Mouse (Mus musculus) spleen, postnatal 36 days (tissue): ENCODE results near the gene Elmsan1.
A peak's percentile ranks its signal among the peaks of the same experiment; 100 is the strongest.

Experiments used
- DNase-seq, 2 experiments: peaks; one replicate each; pipeline ENCODE4 v3.0.0; 2022; ENCODE audit warnings: low spot score in 2 of 2, mixed read lengths in 1 of 2

Elmsan1 gene

DNA sequence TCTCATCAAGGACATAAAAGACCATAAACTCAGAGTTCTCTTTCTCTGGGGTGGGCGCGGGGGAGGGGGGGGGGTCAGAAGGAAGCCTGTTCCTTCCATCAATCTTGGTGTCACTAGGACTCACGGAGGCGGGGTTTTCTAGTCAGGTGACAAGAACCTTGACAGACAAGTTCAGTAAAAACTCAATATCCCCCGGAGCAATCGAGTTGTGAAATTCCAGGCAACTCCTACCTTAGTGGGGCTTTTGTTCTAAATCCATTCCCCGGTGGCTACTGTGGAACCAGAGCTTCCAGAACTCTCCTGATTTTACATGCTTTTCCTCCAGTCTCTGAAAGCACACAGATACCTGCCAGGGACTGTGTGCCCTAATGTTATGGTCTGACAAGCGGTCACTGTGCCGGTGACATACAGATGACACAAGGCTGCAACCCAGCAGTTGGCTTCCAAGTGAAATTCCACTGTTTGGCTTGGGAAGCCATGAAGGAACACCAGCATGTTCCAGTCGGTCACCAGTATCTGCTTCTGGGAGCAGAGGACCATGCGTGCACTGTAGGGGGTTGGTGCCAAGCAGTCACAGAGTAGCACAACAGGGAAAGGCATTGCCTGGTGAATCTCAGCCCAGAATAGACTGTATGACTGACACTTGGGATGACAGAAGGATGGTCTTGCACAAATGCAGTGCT lies 2.8 kb downstream of the Elmsan1 start:
- no peak for DNase-seq

DNA sequence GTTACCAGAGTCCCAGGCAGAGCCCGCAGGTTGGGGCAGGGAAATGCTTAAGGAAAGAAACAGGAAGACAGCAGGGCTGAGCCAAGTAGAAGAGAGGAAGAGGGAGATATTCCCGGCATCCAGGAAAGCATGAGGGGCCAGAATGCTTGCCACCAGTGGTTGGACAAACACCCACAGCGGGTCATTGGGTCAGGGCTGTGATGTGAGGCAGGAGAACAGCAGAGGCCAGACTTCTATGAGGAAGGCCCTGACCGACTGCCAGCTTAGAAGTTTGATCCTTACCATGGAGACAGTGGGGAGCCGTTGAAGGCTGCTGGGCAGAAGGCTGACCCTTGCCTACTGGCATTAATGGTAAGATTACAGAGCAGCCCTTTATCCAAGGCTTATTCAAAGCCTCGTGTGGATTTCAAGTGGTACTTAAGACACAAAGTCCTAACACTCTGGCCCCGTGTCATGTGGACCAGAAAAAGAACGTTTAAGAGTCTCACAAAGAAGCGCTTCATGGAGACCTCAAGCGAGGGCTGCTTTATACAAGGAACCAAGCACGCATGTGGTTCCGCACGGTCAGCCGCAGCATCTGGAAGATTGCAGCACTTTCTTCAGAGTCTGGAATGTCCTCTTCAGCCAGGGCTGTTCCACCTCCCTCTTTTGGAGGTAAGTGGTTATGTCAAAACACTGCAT lies 4.0 kb downstream of the Elmsan1 start:
- no peak for DNase-seq

DNA sequence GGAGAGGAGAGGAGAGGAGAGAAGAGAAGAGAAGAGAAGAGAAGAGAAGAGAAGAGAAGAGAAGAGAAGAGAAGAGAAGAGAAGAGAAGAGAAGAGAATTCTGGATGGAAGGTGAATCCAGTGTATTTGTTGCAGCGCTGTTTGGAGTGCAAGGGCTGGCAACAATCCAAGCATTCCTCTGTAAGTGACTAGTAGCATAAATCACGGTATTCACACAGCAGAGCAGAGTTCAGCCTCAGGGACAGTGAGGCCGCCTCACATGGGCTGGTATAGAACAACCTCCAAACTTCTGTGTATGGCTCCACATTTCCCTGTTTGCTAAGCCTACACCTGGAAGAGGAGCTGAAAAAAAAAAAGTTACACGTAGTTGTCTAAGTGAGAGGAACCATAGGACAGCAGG lies 6.4 kb downstream of the Elmsan1 start:
- no peak for DNase-seq

DNA sequence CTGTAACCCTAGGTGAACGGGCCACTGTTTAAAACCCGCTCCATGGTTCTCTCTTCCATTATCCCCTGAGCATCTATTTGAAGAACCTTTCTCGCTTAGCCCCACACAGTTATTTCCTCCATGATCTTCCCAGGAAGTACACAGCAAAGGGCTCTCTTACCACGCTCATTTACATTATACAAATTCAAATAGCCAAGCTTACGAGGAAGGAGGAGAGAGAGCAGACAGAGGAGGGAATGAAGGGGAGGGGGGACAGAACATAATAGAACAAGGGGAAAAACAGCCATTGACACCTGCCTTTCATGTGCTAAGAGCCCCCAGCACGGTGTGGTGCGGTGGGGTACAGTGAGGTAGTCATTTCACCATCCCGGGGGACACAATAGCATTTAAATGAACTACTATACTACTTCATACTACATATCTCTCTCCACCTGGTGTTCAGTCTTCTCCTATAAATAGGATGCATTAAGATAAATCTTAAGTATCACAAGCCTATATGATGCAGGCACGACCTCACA lies 7.6 kb downstream of the Elmsan1 start:
- no peak for DNase-seq

DNA sequence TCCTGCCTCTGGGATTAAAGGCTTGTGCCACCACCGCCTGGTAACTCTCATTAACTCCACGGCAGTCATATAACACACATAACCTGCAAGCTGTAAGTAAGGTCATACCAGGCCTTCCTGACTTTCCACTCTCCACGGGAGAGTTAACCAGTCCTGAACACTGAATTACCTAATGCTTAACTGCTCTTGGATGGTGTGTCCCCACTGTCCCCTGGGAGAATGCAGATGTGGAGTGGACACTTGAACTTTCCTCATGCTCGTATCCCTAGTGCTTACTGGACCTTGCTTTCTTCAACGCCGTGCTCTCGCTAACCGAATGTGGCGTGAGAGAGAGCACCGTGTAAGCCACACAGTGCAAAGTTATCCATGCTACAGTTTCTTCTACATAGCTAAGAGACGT lies 8.4 kb downstream of the Elmsan1 start:
- DNase-seq = no peak

DNA sequence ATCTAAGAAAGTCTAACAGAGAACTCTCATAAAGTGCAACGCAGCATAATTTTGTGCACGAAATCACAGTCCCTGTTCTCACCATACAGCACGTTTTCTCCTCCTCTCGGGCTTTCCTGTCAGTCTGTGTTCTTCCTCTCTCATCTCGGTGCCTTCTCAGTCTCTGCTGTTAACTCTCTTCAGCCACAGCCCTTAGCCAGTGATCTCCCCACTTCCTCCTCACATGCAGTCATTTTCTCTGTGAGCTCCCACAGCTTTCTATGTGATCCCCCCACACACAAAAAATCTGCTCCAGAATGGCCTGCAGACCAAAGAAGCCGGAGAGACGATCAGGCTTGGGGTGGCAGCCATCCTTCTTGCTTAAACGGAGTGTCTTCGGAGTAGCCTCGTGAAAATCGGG lies 9.6 kb downstream of the Elmsan1 start:
- peak in 1 of 2 experiments; percentile 50 for DNase-seq

DNA sequence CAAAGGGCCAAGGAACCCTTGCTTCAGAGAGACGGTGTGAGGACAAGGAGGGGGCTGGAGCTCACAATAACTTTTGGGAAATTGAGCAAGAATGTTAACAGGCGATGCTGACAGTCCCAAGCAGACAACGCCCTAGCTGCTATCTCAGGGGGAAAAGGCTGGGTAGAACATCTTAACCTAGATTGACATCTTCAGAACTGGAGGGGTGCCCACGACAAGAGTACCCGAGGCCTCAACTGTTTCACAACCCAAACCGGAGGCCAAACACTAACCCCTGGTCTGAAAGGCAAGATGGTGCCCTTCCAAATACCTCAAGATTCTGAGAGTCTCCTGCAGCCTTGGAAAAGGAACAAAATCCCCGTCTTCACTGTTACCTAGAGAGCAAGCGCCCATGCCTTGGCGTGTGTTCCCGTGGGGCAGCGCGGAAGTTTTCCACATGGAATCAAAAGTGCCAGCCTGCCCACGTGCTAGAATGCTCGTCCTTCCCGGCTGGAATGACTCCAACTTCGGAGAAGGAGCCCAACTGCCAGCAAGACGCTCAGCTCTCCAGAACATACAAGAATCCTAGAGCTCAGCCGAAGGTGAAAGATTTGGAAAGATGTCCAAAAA lies 11.4 kb downstream of the Elmsan1 start:
- no peak for DNase-seq

DNA sequence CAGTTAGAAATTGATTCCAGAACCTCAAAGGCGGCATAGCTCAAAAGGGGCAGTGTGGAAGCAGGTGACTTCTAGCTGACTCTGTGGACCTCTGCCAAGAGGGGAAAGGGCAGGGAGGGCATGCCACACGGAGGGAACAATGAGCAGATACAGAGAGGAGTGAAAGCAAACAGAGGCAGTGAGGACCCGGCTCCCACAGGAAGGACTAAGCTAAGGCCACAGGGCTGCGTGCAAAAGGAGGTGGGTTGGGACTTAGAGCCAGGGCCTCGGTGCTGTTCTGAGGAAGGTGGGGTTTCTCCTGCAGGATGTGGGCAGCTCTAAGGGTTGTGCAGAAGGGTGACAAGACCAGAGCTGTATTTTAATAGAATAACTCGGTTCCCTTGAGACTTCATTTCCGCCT lies 12.2 kb downstream of the Elmsan1 start:
- DNase-seq = peak; percentile 87 to 88

DNA sequence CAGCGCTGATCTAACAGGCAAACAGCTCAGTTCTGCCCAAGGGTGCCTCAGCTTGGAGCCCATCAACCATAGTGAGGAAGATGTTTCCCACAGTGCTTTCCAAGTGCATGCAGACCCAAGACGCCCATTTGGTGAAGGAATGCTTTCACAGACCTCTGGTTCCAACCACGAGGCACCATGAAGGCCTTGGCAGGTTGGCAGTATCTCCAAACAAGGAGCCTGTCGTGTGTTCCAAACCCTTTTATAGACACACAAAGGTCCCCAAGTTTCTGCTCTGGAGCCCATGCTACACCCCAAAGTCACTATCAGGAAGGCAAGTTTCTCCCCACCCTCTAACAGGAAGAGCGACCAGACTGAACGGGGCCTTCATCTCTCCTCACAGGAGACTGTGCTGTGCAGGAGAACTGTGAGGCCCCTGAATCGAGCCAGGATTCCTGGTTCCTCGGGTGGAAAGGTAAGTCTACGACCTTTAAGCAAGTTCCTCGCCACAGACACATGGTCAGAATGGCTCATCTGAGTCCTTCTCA lies 13.0 kb downstream of the Elmsan1 start:
- no peak for DNase-seq

DNA sequence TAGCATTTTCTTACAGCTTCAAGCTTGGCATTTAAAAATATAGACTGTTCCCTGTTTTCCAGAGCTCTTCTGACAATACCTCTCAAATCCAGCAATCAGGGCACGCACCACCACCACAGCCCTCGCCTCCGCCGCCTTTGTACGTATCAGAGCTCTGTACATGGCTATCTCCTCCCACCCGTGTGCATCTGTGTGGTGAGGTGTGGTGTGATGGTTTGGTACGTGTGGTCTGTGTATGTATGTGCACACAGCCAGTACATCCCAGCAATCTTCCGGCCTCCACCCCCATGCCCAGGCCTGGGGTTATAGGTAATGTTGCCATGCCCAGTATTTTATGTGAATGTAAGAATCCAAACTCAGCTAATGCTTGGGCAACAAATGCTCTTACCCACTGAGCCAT lies 14.0 kb downstream of the Elmsan1 start:
- DNase-seq = no peak

DNA sequence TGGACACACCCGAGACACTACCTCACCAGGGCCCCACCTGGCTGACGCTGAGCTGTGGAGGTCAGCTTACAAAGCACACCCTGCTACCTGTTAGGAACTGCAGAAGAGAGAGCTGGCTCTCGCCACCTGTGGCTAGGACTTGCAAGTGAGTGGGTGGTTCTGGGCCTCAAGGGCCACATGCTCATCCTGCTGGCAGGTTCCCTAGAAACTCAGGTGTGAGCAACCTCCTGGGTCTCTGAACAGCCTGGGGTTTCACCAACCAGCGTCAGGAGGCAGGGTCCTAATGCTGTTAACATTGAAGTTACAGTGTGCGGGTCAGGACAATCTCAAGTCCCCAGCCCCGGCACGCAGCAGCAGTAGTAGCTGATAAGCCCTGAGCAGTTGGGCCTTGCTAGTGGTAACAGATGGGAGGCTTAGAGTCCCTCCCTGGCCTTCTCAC lies 14.9 kb downstream of the Elmsan1 start:
- DNase-seq = peak; percentile 63 to 81

DNA sequence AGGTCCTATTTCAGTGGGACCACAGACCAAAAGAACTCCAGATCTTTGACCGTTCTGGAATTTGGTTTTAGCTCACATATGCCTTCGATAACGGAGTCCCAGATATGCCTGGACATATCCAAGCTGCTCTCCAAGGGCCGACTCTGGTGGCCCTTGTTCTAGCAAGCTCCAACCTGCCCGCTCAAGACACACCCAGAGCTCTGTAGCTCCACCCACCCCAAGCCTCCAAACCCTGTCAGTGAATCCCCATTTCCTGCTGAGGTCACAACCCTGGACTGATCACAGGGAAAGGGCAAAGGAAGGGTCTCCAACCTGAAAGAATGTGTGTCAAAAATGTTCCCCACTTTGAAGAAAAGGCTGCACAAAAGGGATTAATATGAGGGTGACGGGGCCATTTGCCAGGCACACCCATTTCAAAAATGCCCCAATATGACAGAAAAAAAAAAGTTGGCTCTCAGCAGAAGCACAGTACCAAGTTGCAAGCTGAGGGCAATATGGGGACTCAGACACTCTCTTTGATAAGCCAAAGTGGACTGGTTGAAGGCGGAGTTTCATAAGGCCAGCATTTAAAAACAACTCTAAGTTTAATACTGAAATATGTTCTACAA lies 15.4 kb downstream of the Elmsan1 start:
- peak; percentile 55 to 75 for DNase-seq

DNA sequence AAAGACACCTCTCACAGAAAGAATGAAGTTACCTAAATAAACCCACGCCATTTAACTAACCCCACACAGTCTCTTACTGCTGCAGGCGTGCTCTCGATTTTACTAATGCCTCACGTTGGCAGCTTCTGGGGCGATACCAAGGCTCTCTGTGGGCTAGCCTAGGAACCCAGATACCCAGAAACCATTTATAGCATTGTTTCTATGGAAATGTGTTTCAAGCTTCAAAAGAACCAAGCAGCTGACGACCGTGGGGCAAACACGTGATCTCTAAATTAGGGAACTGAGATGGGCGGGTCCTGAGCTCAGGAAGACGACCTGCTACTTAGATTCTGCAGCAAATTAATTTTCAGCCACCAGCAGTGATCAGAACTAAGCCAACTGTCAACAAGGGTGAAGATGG lies 16.1 kb downstream of the Elmsan1 start:
- DNase-seq = peak; percentile 81 to 84

DNA sequence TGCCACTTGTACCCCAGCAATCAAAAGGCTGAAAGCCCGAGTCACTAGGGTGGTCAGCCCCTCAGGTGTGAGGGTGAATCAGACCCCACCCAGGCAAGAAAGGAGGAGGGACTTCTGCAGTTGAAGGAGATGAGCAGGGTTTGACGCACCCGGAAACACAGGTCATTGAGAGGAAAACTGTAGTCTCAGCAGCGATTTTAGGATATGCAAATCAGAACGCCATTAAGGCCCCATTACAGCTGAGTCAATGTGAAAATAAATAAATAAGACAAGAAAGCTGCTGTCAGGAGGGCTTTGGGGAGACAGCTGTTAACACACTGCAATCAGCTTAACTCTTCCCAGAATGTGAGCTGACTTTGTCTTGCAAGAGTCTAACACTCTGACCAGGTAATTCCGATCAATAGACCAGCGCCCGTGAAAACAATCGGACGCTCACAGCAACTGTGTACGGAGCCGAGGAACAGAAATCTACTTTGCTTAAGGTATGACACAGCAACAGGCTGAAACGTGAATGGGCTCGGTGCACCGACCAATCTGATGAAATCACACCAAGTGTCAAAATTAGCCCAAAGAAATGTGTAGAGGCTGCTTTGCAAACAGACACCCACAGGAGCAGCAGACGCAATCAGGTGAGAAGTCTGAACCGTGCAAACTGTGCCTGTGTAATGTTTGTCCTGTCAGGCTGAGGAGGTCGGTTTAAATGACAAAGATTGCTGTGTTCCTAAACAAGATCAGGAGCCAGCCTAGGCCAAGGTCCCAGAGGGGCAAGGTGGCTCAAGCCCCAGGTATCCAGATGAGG lies 16.8 kb downstream of the Elmsan1 start:
- DNase-seq = peak; percentile 53 to 55

DNA sequence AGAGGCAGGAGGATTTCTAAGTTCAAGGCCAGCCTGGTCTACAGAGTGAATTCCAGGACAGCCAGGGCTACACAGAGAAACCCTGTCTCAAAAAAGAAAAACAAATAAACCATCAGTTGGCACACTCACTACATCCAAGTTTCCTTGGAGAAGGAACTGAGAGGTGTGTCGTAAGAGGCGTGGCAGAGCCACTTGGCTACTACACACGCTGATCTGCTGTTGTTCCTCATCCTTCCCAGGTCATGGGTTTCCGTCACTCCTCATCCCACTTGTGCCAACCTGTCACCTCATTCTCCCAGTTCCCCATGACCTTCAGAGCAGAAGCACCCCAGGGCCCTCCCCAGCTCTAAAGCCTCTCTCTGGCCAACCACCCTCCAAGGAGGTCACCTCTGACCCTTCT lies 17.5 kb downstream of the Elmsan1 start:
- DNase-seq = no peak

DNA sequence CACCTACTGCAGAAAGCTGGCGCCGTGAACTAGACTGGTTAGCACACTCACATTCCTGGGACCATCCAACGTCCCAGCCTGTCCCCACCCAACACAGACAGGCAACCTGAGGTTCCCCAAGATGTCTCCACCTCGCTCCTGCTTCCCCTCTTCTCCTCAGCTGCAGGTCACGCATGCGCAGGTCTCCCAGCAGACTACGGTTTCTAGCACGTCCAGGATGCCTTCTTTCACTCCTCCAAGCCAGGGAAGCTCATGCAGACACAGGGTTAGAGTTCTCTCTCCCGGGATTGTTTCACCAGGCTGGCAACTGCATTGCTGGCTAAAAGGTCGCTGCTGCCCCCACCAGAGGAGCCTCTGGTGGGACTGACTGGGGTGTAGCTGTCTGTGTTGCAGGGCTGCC lies 19.8 kb downstream of the Elmsan1 start:
- no peak for DNase-seq

DNA sequence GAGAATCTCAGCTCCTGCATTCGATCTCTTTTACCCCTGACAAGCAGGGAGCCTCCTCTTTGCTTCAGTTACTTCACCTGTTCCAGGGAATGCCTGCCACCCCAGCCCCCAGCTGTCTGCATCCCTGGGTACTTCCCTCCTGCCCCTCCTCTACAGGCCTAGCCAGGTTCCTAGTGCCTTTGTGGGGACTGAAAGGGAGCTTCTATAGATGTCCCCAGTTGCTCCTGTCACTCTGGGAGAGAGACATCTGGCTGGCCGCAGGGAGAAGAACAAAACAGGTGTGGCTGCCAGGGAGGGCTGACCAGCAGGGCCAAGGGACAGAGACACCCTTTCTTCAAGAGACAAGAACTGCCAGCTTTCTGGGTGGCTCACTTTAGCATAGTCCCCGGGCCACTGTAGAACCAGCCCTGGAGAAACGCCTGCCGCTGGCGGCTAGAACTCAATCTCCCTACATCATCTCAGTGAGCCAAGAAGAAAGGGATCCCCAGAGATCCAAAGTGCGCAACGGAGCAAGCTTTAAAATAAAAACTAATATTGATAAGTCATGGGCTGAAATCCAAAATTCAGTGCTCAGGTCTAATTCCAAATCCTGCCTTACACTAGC lies 20.5 kb downstream of the Elmsan1 start:
- no peak for DNase-seq

DNA sequence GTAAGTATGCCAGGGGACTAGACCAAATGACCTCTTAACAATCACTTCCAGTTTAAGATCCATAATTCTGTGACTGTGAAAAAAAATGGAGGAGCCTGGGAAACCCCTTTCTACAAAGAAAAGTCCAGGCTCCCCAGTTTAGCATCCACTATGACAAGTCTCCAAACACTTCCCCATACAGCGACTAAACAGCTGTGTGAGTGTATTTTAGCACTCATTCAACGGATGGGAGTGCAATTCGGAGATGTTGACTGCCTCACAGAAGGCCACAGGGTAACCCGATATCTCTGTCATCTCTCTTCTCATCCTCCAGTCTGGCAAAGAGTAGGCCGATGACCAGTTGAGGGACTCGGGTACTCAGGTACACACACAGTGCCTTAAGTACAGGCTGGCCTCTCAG lies 23.5 kb downstream of the Elmsan1 start:
- DNase-seq = no peak

DNA sequence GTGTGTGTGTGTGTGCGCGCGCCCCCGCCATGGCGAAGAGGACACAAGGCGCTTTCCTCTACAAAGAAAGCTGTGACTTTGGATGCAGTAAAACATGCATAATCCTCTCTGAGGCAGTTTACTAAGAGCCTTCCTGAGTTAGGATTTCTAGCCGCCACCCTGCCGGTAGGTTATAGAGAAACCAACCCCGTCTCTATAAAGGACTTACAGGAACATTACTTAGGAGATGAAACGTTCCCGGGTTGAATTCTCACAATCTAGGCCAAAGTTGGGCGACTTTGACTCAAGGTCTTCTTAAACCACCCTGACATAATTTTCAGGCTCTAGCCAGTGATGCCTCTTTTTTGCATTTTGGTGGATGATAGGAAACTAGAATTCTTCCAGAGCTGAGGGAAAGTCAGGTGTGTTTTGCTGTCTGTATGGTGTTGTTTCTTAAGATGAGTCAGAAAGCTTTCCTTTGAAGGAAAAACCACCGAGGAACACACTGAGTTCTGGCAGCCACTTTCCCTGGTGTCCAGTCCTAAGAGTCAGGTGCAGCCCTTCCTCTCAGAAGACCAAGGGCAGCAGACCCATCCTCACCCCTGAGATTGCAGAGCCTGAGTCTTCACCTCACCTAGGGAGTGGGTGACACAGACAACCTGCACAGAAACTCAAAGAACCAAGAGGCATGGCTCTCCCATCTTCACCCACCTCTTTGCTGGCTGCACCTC lies 24.1 kb downstream of the Elmsan1 start:
- DNase-seq = no peak

DNA sequence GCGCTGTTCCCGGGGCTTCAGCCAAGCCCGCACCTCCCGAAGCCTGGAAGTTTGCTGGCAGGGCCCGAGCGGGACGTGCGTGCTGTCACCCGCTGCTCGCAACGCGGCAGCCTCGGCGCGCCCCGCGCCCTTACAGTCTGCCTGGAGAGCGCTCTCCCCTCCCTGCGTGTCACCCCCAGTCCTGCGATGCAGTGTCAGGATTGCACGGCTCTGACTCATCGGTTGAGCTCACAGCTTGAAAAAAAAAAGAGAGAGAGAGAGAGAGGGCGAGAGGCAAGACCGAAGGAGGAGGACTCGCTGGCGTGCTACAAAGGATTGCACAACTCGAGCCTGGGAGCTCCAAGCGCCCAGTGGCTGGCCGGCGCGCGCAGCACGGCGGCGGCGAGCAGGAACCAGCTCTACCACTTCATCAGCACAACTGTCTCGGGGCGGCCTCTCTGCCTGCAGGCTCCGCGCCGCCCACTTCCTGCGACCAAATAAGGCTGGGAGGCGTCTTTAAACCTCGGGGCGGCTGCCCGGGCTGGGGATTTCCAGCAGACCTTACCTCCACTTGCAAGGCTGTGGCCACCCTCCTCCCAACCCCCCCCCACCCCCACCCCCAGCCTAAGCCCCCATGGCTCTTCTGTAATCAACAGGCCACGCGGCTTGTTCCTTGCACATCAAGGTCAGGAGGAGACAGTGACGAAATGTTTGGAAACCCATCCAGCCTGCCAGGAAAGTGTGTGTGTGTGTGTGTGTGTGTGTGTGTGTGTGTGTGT lies 24.9 kb downstream of the Elmsan1 start:
- DNase-seq = peak; percentile 97 to 98
